Mouse (Mus musculus): ENCODE data around the gene Fbxo39. TPM values are rescaled to one million over a fixed set of nuclear protein-coding genes. Genes with fewer than 3 reads are reported as not detected.

Gene Fbxo39
- polyA plus RNA-seq, 1 experiment from 2014 or later: not detected

- H3K4me3 ChIP-seq (replicated peaks): no peak overlapping the region
- no peak for ATAC-seq (ENCODE audit: insufficient read depth)
- H3K27ac ChIP-seq (replicated peaks): no peak overlapping the region
- H3K4me1 ChIP-seq (replicated peaks): no peaks in the 10 kb centered on the region
- WGBS (ENCODE audit: insufficient replicate concordance): 76% methylated on average over 11 of the region's 11 CpGs
- H3K27me3 ChIP-seq: no peaks in the 10 kb centered on the region
- H3K9ac ChIP-seq: no peak overlapping the region
- no peak overlapping the region for H3K4me2 ChIP-seq
- H3K36me3 ChIP-seq (replicated peaks): no peaks in the 10 kb centered on the region
- H3K9me3 ChIP-seq (replicated peaks): no peaks in the 10 kb centered on the region
Observed at GRCm38 (mm10) chr11:72344486-72344885, 30.2 kb downstream of the Fbxo39 start.

DNA sequence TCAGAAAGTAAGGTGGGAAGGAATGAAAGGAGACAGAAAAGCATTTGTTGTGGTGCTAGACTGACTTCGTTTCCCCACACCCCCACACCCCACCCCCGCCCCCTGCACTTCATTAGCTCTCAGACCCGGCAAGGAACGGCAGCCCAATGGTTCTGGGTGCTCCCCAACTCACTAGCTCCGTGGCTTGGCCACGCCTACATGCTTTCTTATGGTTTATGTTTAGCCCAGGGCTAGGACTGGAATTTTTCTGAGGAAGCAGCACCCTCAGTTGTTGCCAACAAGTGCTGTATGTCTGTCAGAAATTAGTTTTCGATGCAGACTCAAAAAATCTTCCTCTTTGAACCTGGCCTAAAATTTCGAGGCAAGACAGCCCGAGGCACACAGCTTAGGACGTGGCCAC, 34.3 kb downstream of the Fbxo39 start:
- Histone ChIP-seq H3K4me3 (replicated peaks) (no peak overlapping the region), H3K36me3 (replicated peaks) (no peaks in the 10 kb centered on the region), H3K9ac (no peak overlapping the region), H3K27me3 (no peaks in the 10 kb centered on the region), H3K4me2 (no peak overlapping the region), H3K27ac (replicated peaks) (no peak overlapping the region), H3K4me1 (replicated peaks) (no peaks in the 10 kb centered on the region), H3K9me3 (replicated peaks) (no peaks in the 10 kb centered on the region)
- ATAC-seq (ENCODE audit: insufficient read depth): no peak
- WGBS (ENCODE audit: insufficient replicate concordance): 43% methylated on average over 10 of the region's 10 CpGs

DNA sequence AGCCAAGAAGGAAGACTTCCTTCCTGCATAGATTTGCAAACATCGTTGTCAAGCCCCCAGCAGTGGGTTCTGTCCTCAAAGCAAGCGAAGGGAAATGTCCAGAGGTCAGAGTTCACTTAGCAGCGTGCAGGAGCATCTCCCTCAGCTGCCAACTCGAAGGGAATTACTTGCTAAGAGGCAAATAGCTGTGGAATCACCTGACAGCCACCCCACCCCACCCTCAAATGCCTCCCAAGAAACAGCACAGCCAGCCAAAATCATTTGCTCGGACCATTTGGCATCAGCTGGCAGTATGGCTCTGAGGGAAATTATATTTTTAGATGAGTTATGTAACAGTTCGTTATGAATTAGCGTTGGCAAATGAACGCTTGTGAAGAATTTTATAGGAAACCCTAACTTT, 34.8 kb downstream of the Fbxo39 start:
- H3K36me3 ChIP-seq (replicated peaks): no peaks in the 10 kb centered on the region
- no peaks in the 10 kb centered on the region for H3K27me3 ChIP-seq
- no peak overlapping the region for H3K9ac ChIP-seq
- H3K4me1 ChIP-seq (replicated peaks): no peaks in the 10 kb centered on the region
- 47% methylated on average over 8 of the region's 8 CpGs for WGBS (ENCODE audit: insufficient replicate concordance)
- no peak for ATAC-seq (ENCODE audit: insufficient read depth)
- H3K4me2 ChIP-seq: no peak overlapping the region
- no peak overlapping the region for H3K27ac ChIP-seq (replicated peaks)
- no peak overlapping the region for H3K4me3 ChIP-seq (replicated peaks)
- H3K9me3 ChIP-seq (replicated peaks): no peaks in the 10 kb centered on the region

DNA sequence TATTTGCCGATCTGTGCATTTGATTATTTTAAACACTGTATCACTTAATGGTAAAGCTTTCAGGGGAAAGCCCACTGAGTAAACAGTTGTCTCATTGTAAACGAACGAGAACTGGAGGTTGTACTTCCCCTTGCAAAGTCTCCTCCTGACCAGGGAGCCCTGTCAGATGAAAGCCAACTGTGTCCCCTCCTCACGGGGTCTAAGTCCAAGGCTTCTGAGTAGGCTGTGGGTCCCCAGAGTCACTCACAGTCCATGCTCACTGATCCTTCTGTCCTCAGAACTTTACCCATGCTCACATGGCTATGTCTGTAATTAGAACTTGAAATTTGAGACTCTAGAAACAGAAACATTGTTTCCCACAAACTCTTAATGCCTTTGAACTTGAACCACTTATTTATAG, 35.4 kb downstream of the Fbxo39 start:
- 0 out of 2 replicates have a peak, but pooled peaks cover 3% of the 10 kb centered on the region for H3K27me3 ChIP-seq
- H3K9ac ChIP-seq: no peak overlapping the region
- H3K4me3 ChIP-seq (replicated peaks): no peak overlapping the region
- no peaks in the 10 kb centered on the region for H3K4me1 ChIP-seq (replicated peaks)
- H3K36me3 ChIP-seq (replicated peaks): no peaks in the 10 kb centered on the region
- H3K9me3 ChIP-seq (replicated peaks): no peaks in the 10 kb centered on the region
- ATAC-seq (ENCODE audit: insufficient read depth): no peak
- H3K27ac ChIP-seq (replicated peaks): no peak overlapping the region
- H3K4me2 ChIP-seq: no peak overlapping the region
- whole genome bisulfite sequencing (ENCODE audit: insufficient replicate concordance): 35% methylated on average over 4 of the region's 4 CpGs

DNA sequence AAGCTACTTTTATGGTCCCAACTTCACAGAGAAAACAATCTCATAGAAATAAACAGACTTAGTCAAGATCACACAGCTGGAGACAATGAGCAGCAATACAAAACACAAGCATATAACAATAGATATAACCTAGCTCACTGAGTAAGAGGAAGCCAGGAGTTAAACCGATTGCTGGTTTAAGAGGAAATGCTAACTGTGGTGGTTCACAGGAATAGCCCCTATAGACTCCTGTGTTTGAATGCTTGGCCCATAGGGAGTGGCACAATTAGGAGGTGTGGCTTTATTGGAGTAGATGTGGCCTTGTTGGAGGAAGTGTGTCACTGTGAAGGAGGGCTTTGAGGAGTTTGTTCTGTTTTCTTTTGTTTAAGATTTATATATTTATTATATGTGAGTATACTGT, 38.0 kb downstream of the Fbxo39 start:
- H3K27me3 ChIP-seq: 0 out of 2 replicates have a peak, but pooled peaks cover 5% of the 10 kb centered on the region
- no peak overlapping the region for H3K4me3 ChIP-seq (replicated peaks)
- no peak for ATAC-seq (ENCODE audit: insufficient read depth)
- peaks cover 4% of the 10 kb centered on the region; the same call in 1 of the 2 replicates for H3K4me1 ChIP-seq (replicated peaks)
- no peak overlapping the region for H3K4me2 ChIP-seq
- H3K27ac ChIP-seq (replicated peaks): no peak overlapping the region
- 14% methylated on average over 1 of the region's 1 CpGs for WGBS (ENCODE audit: insufficient replicate concordance)
- H3K36me3 ChIP-seq (replicated peaks): no peaks in the 10 kb centered on the region
- H3K9me3 ChIP-seq (replicated peaks): no peaks in the 10 kb centered on the region
- H3K9ac ChIP-seq: no peak overlapping the region

DNA sequence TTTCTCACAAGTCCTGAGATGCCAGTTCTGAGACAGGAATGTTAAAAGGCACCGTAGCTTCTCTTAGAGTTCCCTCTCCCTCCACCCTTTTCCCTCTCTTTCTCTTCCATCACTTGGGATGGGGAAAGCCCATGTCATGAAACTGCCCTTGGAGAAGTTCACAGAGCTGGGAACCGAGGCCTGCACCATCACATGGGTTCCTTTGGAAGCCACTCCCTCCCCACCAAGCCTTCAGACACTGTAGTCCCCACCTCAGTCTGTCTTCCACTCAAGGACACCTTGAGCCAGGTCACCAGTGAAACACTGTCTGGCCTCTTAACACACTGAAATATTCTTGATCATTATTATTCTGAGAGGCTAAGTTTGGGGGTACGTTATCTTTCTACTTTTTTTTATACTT, 38.9 kb downstream of the Fbxo39 start:
- Histone ChIP-seq H3K4me2 (no peak overlapping the region), H3K36me3 (replicated peaks) (no peaks in the 10 kb centered on the region), H3K27ac (replicated peaks) (no peak overlapping the region), H3K9me3 (replicated peaks) (no peaks in the 10 kb centered on the region), H3K4me3 (replicated peaks) (no peak overlapping the region), H3K9ac (no peak overlapping the region), H3K4me1 (replicated peaks) (peaks cover 4% of the 10 kb centered on the region; the same call in 1 of the 2 replicates), H3K27me3 (0 out of 2 replicates have a peak, but pooled peaks cover 5% of the 10 kb centered on the region)
- WGBS (ENCODE audit: insufficient replicate concordance): 55% methylated on average over 3 of the region's 3 CpGs
- ATAC-seq (ENCODE audit: insufficient read depth): no peak

DNA sequence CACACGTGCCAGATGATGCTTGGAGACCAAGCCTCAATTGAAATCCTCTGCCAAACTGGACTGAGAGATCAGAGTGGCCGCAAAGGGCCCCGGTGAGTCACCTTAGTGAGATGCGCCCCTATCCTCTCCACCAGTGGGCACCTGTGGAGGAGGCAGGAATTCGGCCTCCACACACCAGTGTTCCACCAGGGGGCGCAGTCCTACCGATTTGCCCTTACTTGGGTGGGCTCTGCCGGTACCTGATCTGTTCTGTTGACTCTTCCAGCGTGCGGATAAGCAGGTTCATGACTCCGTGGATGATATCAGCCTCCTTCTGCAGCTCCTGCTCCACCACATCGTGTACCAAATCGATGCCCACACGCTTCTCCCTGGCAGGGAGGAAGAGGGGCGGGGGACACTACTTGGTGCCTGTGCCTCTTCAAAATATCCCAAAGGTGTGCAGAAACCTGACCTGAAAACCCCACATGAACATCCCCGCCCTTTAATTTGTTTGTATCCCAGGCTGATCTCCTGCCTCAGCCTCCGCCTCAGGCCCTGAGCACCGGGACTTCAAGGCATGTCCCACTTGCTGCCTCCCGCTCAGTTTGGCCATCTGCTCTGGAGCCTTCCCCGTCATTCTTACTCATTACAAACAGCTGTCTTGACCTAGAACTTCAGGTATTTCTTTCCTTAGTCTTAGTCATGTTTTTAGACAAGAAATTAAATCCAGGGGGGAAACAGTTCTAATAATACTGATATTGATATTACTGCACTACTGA, 40.9 kb downstream of the Fbxo39 start:
- Histone ChIP-seq H3K27me3 (0 out of 2 replicates have a peak, but pooled peaks cover 5% of the 10 kb centered on the region), H3K27ac (replicated peaks) (no peak overlapping the region), H3K9ac (no peak overlapping the region), H3K4me3 (replicated peaks) (no peak overlapping the region), H3K9me3 (replicated peaks) (no peaks in the 10 kb centered on the region), H3K36me3 (replicated peaks) (no peaks in the 10 kb centered on the region), H3K4me2 (peak overlapping the region; percentile 30; the same call in 1 of the 2 replicates), H3K4me1 (replicated peaks) (peaks cover 4% of the 10 kb centered on the region; the same call in 1 of the 2 replicates)
- 22% methylated on average over 20 of the region's 20 CpGs for WGBS (ENCODE audit: insufficient replicate concordance)
- ATAC-seq (ENCODE audit: insufficient read depth): no peak

DNA sequence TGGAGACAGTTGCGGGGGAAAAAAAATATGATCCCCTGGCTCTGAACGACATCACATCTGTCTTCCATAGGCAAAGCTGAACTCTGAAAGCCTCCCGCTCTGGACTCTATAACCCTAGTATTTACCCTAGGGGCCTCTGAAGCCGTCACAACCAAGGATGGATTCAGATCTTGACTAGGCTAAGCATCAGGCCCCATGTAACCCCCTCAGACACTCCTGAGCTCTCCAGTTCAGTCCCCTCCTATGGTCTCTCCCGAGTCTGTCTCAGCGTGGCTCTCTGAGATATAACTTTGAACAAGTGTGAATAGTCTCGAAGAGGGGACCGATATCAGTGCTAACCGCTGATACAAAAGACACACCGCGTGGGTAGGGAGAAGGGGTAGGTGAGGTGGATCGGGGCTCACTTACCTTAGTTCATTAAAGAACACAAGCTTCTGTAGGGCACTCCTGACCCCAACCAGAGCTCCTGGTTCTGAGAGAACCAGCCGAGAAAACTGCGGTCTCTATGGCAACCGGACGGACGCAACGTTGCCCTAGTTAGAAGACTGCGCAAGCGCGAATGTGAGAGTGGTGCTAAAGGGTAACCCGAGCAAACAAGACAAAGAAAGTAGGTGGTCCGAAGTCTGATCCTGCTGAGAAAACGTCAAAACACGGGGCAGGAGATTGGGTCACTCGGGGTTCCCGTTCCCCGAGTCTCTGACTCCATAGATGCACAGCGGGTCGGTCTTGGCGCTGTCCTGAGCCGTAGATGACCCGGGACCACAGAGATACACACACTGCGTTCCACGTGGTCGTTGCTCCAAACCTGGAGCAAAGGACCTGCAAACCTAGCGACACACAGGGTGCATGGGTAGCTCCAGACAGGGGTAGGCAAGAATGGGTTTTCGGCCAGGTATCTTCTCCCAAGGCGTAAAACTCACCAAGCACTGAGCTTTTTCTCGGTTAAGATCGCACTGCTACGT, 47.4 kb downstream of the Fbxo39 start:
- Histone ChIP-seq H3K4me2 (peak overlapping the region; percentile 61), H3K9ac (no peak overlapping the region), H3K4me1 (replicated peaks) (no peaks in the 10 kb centered on the region; the same call in 1 of the 2 replicates), H3K9me3 (replicated peaks) (no peaks in the 10 kb centered on the region), H3K36me3 (replicated peaks) (no peaks in the 10 kb centered on the region), H3K27ac (replicated peaks) (no peak overlapping the region), H3K4me3 (replicated peaks) (peak overlapping the region; percentile 25), H3K27me3 (peaks cover 18% of the 10 kb centered on the region)
- ATAC-seq (ENCODE audit: insufficient read depth): no peak
- WGBS (ENCODE audit: insufficient replicate concordance): 12% methylated on average over 42 of the region's 42 CpGs

- no peaks in the 10 kb centered on the region; the same call in 1 of the 2 replicates for H3K4me1 ChIP-seq (replicated peaks)
- peak within 1 kb of the TSS; percentile 61 for H3K4me2 ChIP-seq
- H3K27me3 ChIP-seq: peaks cover 18% of the 10 kb centered on the region
- H3K36me3 ChIP-seq (replicated peaks): no peaks in the 10 kb centered on the region
- ATAC-seq (ENCODE audit: insufficient read depth): no peak
- H3K9me3 ChIP-seq (replicated peaks): no peaks in the 10 kb centered on the region
- no peak within 1 kb of the TSS for H3K9ac ChIP-seq
- H3K27ac ChIP-seq (replicated peaks): no peak within 1 kb of the TSS
- peak within 1 kb of the TSS; percentile 25 for H3K4me3 ChIP-seq (replicated peaks)
- 29% methylated on average over 10 of the region's 10 CpGs for WGBS (ENCODE audit: insufficient replicate concordance)
Observed at GRCm38 (mm10) chr11:72362347-72362741, 48.1 kb downstream of the Fbxo39 start, which contains the start of gene Tekt1. Tekt1 (minus strand) TSS chr11:72362442.

- H3K27ac ChIP-seq (replicated peaks): no peak overlapping the region
- no peaks in the 10 kb centered on the region for H3K9me3 ChIP-seq (replicated peaks)
- no peak overlapping the region for H3K9ac ChIP-seq
- no peak for ATAC-seq (ENCODE audit: insufficient read depth)
- no peak overlapping the region for H3K4me2 ChIP-seq
- no peaks in the 10 kb centered on the region; the same call in 1 of the 2 replicates for H3K4me1 ChIP-seq (replicated peaks)
- 57% methylated on average over 8 of the region's 8 CpGs for WGBS (ENCODE audit: insufficient replicate concordance)
- no peak overlapping the region for H3K4me3 ChIP-seq (replicated peaks)
- no peaks in the 10 kb centered on the region for H3K36me3 ChIP-seq (replicated peaks)
- peaks cover 24% of the 10 kb centered on the region for H3K27me3 ChIP-seq
Observed at GRCm38 (mm10) chr11:72363523-72364240, 49.4 kb downstream of the Fbxo39 start.

All from liver, embryonic 15.5 days (tissue).